Mouse (Mus musculus) megakaryocyte, adult 5-6 weeks (primary cell): ENCODE data around the gene Ndufaf3. TPM values are rescaled to one million over a fixed set of nuclear protein-coding genes. Genes with fewer than 3 reads are reported as not detected.

Experiments
- ATAC-seq: 2 replicates; pipeline ENCODE4 v1.8.0; 2016; ENCODE audit warnings: mild to moderate bottlenecking, inconsistent platforms; ENCODE audit not compliant: poor library complexity, severe bottlenecking
- total RNA-seq, 2 experiments: library from RNA; stranded (forward) in 1 of 2; stranded (reverse) in 1 of 2; fragments of 153-499, 151-499 nt in 1 of 2; fragments of 221-1000, 200-1000 nt in 1 of 2; gene quantifications; 2 replicates each; pipeline versions ENCODE4 v1.2.3 to v1.2.4; 2015 to 2017

The Ndufaf3 gene
- 36.8 and 40.7 TPM in 2 replicates for total RNA-seq (2015)
- total RNA-seq (2017) = 15.2 and 22.7 TPM in 2 replicates

DNA sequence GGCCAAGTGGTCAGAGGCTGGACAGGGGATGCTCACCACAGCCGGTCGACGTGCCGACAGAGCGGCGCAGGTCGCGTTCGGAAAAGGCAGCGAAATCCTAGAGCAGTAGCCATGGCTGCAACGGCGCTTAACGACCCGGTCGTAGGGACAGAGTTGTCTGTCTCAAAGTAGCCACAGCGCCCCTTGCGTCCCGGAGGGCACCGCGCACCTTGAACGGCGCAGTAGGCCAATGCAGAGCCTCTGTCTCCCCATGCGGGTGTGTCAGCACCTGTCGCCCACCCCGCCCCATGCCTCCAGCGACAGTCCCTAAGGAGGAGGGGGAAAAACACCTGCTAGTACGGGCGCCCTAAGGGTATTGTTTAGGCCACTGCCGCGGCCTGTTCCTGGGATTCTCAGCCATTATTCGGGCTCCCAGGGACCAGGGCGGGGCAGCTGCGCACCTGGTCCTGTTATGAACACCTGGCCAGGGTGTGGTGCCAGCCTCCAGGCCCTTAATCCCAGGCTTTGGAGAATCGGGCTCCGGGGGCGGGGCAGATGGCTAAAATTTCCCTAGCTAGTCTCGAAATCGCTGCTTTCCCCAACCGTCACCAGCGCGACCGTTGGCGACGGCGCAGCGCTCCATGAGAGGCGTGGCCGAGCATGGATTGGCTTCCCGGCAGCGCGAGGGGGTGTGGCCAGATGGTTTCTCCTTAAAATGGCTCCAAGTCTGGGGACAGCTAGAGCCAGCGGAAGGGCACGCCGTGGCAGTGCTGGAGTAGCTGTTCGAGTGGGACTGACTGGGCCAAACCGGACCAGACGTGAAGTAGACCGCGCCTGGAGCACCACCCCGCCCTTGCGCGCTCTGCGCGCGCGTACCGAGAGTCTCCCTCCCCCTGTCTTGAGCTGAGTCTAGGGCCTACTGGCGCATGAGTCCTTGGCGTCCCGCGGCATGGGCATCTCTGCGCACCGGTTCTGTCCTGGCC, at the start of gene Ndufaf3:
Ndufaf3 (minus strand) TSS at position 620 of the 962 bp plus-strand sequence.
- peak; percentile 74 for ATAC-seq

DNA sequence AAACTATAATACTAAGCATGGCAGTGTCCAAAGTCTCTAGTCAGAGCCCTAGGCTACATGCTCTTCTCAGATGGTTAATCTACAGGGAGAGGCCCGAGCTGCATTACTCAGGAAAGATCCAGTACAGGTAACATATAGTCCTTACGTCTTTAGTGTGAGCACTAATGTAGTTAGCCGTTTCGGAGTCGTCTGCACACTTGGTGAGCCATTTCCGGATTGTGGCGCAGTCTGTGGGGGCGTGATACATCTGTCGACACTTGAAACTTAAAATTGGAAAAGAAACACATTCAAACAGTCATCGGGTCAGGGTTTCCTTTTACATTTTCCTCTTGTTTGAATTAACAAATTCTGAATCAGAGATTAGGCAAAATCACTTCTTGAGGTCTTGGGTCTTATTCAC, 44.3 kb upstream of the Ndufaf3 start:
- ATAC-seq = no peak

DNA sequence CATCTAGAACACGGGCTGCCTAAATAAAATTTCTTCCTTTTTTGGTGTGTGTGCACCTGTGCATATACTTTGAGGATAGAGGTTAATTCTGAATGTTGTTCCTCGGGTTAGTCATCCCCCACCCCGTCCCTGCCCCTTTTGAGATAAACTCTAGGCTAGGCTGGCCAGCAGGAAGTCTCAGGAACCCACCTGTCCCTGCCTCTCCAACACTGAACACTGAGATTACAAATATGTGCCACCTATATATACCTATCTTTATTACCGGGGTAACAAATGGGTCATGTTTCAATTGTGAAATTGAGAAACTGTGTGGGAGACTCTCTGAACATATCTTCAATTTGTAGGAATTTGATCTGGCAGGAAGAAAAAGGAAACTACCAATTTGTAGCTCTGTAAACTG, 41.7 kb upstream of the Ndufaf3 start:
- no peak for ATAC-seq

DNA sequence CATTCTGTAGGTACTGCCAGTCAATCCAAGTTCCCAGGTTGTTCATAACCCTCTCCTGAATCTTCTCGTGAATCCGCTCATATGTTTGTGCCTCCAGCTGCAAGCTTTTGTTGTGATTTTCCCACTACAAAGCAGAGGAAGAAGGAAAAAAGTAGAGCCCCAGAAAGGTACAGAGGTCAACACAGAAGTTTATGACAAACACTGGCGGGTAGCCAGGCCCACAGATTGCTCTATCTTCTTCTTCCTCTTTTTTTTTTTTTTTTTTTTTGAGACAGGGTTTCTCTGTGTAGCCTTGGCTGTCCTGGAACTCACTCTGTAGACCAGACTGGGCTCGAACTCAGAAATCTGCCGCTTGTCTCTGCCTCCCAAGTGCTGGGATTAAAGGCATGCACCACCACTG, 40.7 kb upstream of the Ndufaf3 start:
- peak; percentile 68; the same call in 1 of the 2 replicates for ATAC-seq

DNA sequence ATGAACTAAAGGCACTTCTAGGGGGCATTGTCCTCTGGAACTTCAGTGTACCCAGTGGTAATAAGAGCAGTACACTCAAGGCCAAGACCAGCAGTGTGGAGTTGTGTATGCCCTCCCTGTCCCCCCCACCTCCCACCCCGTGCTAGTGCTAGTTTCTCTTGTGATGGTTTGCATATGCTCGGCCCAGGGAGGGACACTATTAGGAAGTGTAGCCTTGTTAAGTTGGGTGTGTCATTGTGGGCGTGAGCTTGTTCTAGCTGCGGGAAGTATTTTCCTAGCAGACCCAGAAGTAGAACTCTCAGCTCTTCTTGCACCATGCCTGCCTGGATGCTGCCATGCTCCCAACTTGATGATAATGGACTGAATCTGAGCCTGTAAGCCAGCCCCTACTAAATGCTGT, 34.8 kb upstream of the Ndufaf3 start:
- ATAC-seq = no peak

DNA sequence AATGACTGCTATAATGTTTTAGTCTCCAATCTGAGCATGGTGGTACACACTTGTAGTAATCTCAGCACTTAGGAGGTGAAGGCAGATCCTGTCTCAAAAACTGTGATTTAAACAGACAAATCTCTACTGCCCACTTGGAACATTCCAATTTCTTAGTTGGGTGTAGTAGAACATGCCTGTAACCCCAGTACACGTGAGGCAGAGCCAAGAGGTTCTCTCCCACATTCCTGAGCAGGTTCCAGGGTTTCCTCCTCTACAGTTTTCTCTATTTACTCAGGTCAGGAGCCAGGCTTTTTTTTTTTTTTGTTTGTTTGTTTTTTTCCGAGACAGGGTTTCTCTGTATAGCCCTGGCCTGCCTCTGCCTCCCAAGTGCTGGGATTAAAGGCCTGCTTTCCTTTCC, 32.8 kb upstream of the Ndufaf3 start:
- ATAC-seq = no peak

DNA sequence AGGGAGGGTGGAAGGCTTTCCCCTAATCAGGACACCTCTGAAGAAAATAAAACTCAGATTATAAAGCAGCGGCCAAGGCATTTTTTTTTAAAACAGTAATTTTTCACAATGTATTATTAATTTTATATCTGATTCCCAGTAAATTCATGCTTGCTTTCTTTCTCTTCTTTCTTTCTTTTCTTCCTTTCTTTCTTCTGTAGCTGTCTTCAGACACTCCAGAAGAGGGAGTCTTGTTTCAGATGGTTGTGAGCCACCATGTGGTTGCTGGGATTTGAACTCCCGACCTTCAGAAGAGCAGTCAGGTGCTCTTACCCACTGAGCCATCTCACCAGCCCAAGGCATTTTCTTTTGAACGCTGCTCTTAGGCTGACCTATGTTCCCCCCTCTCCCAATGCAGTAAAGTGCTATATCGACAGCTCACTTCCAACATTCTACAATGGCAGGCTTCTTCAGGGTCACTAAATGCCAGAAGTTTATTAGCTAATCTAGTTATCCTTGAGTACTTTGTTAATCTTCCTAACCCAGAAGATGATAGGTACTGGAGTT, 31.9 kb upstream of the Ndufaf3 start:
- ATAC-seq = no peak

DNA sequence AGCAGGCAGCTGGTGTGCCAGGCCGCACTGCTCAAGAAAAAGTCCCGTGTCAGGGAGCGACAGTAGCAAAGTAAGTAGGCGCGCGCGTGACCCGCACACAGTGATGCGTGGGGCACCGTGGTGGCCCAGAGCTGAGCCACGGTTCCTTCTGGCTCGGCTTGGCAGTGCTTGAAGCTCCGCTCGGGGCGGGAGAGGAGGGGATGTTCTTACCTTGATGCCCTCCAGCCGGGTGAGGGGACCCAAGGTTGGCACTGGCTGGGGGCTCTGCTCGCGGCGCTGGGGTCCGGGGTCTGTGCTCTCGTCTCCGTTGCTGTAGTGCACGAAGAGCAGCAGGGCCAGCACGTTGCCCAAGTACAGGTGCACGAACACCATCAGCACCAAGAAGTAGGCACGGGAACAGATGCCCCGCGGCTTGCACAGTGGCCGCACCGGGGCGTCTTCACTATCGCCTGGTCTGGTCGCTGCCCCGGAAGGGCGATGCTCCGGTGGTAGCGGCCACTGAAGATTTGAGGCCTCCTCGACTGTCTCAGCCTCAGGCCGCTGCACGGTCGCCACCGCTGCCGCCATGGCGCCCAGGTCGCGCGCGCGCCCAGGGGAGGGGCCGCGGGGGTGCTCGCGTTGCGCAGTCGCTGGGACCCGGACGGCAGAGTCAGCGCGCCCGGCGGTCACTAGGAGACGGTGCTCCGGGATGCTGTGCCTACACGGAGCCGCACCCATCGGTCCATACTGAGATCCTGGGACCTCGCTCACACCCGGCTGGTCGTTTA, 29.9 kb upstream of the Ndufaf3 start, which contains the start of gene P4htm:
P4htm (minus strand) TSS at position 670 of the 767 bp plus-strand sequence.
- peak; percentile 79 for ATAC-seq

DNA sequence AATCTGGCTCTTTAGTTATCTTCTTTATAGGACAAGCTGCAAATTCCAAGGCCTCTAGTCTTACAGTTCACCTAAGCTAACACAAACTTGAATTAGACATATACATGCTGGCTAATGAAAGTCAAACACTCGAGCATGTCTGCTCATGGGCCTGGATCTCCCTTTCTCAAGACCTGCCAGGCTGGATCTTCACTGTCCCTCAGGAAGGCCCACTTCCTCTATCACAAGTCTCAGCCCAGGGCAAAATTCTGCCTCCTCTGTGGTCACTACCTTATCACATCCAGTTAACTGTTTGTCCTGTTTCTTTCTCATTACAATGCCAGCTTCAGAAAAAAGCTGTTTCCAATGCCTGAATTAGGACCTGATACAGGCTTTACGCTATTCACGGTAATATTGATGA, 27.1 kb upstream of the Ndufaf3 start:
- peak; percentile 52 for ATAC-seq

DNA sequence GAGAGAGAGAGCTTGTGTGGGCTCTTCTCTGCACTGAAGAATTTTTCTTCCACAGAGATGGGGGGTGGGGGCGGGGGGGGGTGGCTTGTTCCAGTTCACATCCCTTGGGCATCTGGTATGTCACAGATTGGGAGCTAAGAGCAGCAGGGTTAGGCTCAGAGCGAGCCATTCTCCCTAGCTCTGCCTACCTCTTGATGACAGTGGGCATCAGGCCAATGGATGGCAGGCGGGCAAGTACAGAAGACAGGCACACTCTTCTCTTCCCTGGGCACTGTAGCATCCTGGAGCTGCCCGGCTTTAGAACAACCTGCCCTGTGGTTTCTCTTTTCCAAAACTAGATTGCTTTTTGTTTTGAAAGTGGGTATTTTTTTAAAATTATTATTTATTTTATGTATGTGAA, 24.2 kb upstream of the Ndufaf3 start:
- ATAC-seq = no peak

DNA sequence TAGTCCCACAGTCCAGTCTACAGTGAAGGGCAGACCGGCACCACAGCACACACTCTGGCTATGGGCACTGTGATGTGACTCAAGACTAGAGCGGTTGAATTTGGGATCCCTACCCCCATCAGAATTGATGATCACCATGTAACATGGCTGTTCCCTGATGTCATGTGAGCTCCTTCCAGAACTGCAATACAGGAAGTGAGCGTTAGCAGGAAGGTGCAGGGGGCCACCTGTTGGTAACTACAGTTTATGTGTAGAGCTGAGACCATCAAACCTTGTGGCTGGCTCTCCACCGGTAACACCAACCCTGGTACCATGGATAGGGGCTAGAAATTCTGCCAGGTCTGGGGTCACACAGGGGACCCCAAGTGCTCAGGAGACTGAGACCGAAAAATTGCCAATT, 22.0 kb upstream of the Ndufaf3 start:
- peak; percentile 52; the same call in 1 of the 2 replicates for ATAC-seq

DNA sequence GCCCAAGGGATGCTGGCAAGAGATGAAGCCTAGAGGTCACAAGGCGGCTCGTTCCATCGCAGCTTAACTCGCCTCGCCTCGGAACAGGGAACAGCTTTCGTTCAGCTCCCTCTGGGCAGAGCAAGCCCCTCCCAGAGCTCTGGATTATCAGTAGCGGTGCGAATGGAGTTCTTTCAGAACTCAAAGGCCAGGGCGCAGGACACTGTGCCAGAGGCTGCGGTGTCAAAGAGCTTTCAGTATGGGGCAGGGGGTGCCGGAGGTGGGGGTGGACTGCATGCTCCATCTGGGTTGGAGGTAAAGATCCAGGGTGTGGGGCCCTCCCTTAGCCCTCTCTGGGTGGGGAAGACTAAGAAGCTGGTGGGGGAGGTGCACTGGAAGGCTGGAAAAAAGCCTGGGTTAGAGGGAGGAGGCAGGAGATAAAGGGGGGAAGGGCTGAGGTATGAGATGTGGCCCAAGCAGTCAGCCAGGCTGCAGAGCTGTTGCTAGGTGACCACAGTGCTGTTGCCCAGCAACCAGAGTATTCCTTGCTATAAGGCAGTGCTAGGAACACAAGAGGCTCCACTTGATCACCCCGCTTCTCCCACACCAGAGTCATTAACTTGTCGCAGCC, 20.4 kb upstream of the Ndufaf3 start:
- no peak for ATAC-seq

DNA sequence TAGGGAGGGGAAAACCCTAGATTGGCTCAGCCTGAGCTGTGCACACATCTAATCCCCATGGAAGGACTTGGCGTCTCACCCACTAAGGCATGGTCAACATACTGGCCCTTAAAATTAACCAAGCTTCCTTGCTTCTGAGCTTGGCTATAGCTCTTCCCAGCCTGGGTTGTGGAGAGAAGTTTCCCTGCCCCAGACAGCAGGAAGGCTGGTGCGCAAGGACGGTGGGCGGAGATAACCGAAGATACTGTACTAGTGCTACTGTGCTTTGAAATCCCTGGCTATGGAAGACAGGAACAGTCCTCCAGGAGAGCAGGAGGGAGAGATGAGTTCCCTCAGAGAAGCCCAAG, 12.1 kb upstream of the Ndufaf3 start:
- ATAC-seq = no peak

DNA sequence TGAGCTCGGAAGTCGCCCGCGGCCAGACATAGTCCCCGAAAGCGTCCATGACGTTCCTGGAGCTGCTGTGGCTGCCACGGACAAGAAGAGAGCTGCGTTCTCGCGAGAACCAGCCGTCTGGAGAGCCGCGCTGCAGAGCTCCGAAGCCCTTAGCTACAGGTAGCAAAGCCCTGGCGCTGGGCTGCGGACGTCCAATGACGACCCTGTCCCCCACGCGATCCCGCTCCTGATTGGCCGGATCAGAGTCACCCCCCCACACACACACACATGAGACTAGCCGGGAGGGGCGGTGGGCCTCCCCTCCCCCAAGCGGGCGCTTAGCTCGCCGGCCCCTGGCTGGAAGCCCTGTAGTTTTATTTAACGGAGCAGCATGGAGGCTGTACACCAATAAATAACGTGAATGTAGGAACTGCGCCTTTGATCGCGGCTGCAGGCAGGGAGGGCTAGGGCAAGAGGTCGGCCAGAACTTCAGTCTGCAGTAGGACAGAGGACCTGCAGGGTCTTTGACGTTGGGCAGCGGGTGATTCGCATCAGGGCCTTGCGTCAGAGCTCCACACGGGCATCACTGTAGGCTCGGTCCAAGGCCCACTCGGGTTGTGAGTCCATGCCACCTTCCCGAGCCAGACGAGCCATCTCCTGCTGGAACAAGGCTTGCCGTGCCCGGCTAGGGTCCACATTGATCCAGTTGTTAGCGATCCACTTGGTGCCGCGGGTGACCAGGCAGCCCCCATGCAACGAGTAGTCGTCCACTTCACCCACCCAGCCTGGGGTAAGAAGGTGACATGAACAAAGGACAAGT, 11.5 kb upstream of the Ndufaf3 start, which contains the start of gene Wdr6:
Wdr6 (minus strand) TSS at position 195 of the 799 bp plus-strand sequence.
- ATAC-seq = peak; percentile 93

DNA sequence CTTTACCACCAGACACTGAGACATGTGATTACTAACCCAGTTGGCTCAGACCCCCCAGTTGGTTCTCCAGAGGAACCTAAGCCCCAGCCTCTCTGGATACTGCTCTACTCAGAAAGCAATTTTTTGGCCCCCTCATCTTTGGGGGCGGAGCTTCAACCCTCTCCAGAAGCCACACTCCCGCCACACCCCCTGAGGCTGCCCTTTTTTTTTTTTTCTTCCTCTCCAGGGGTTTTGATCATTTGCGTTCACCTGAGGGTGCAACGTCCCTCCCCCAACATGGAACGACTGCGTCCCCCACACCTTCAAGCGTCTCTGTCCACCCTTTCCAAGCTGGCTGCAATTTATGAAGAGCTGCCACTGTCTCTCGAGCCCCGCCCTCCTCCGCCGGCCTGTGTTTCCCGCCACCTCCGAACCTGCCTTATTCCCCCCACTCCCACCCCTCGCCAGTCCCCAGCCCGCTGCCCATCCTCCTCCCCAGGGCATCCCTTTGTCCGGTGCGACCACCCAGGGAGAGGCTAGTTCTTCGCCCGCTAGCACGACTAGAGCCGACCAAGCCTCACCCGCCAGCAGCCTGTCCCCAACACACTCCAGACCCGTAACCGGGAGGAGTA, 10.8 kb upstream of the Ndufaf3 start:
- no peak for ATAC-seq

DNA sequence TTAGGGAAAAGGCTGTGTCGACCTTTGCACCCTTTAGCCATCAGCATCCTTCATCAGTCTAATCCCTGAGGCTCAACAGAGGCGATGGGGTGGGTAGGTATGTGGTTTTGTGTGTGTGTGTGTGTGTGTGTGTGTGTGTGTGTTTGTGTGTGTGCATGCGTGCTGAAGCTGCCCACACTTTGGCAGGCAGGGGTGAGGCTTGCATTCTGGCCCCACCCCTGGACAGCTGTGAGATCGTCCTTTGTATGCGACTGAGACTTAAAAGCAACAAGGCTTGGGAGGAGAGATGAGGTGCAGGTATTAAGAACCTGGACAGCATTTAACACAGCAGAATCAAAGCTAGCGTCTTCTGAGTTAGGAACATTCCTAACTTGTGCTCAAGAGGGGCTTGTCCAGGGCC, 9.8 kb upstream of the Ndufaf3 start:
- ATAC-seq = no peak

DNA sequence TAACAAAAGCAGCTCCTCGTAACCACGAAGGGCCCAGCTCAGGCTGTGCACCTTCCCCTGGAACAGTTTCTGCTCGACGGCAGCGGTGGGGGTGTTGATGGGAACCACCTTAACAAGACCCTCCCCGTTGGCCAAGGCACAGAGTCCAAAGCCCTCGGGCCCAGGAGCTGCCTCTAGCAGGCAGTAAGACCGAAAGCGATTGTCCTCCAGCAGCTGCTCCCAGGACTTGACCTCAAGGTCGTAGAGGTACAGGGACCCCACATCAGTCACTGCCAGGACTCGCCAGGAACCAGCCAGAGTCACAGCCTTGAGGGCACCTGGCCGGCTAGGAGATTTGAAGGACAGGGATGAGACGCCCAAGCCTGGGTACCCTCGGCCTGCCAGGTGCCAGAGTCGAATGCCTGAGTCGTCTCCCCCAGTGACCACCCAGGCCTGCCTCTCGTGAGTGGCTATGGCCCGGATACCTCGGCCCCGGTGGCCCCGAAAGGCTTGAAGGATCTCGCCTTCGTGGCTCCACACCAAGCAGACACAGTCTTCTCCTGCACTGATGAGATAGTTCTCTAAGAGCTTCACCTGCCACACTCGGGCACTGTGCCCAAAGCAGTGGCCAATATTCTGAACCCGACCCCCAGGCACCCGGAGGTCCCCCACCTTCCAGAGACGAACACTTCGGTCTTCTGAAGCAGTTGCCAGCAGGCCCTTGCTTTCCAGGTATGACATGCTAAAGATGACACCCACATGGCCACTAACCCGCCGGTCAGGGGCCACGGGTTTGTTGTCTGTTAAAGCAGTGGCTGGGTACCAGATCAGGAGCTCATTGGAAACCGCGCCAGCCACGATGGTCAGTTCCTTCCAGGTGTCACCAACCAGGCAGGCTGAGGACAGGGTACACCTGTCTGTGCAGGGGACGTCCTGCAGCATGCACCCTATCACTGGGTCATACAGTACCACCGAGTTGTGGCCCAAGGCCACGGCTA, 8.4 kb upstream of the Ndufaf3 start:
- no peak for ATAC-seq

DNA sequence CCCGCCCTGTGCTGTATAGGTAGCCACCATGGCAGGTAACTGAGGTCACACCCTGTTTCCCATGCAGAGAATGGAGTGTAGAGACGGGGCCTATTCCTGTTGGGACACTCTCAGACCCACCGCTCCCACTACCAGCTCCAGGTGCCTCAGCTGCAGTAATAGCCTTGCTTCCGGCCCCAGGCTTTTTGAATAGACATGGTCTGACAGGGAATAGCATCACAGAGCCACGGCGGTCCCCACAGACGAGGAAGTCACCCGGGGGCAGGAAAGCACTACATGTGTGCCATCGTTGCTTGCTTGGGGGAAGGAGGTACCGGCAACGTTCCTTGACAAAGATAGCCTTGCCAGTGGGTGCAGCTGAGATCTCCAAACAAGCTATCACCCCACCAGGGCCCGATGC, 7.7 kb upstream of the Ndufaf3 start:
- ATAC-seq = no peak
